Mouse (Mus musculus): ENCODE results near the gene Ank2. TPM values are rescaled to one million over a fixed set of nuclear protein-coding genes. Genes with fewer than 3 reads are reported as not detected.
"Not testable (repeated sequence)": the region's sequence is repeated elsewhere in the genome, so short reads cannot be mapped to it uniquely, and the experiment has no call there.

Gene Ank2
- polyA plus RNA-seq, 1 experiment from 2014 or later: 19.6 TPM

- no peak overlapping the region for H3K4me2 ChIP-seq
- ATAC-seq (ENCODE audit: insufficient read depth): no peak
- no peaks in the 10 kb centered on the region for H3K9me3 ChIP-seq (ENCODE audit: low read depth, low read length)
- H3K27me3 ChIP-seq (ENCODE audit: insufficient read depth, low read length): no peaks in the 10 kb centered on the region
- 84% methylated on average over 6 of the region's 6 CpGs for WGBS
- H3K4me3 ChIP-seq (ENCODE audit: low read depth, low read length): no peak overlapping the region
- no peak for TF ChIP-seq CTCF (IDR thresholded peaks at IDR 0.05; ENCODE audit: low read depth)
- no peak overlapping the region for H3K9ac ChIP-seq
- no peak overlapping the region for H3K27ac ChIP-seq (ENCODE audit: low read depth)
- no peak for DNase-seq
- H3K4me1 ChIP-seq (ENCODE audit: insufficient read depth): no peaks in the 10 kb centered on the region
- H3K36me3 ChIP-seq (ENCODE audit: insufficient read depth): no peaks in the 10 kb centered on the region
Measured at GRCm38 (mm10) chr3:127334876-127335275, 164.3 kb downstream of the Ank2 start.

GRCm38 (mm10) chr3:127331562-127331961 is 167.6 kb downstream of the Ank2 start:
- H3K27ac ChIP-seq (ENCODE audit: low read depth): no peak overlapping the region
- no peak overlapping the region for H3K4me3 ChIP-seq (ENCODE audit: low read depth, low read length)
- H3K4me2 ChIP-seq: no peak overlapping the region
- H3K9ac ChIP-seq: no peak overlapping the region
- no peaks in the 10 kb centered on the region for H3K9me3 ChIP-seq (ENCODE audit: low read depth, low read length)
- H3K27me3 ChIP-seq (ENCODE audit: insufficient read depth, low read length): no peaks in the 10 kb centered on the region
- DNase-seq (no peak), ATAC-seq (ENCODE audit: insufficient read depth) (no peak)
- H3K36me3 ChIP-seq (ENCODE audit: insufficient read depth): no peaks in the 10 kb centered on the region
- no peak for TF ChIP-seq CTCF (IDR thresholded peaks at IDR 0.05; ENCODE audit: low read depth)
- 86% methylated on average over 6 of the region's 6 CpGs for WGBS
- no peaks in the 10 kb centered on the region for H3K4me1 ChIP-seq (ENCODE audit: insufficient read depth)

GRCm38 (mm10) chr3:127326355-127326754 is 172.8 kb downstream of the Ank2 start:
- Histone ChIP-seq H3K4me1 (ENCODE audit: insufficient read depth) (no peaks in the 10 kb centered on the region), H3K36me3 (ENCODE audit: insufficient read depth) (no peaks in the 10 kb centered on the region), H3K9ac (no peak overlapping the region), H3K27me3 (ENCODE audit: insufficient read depth, low read length) (no peaks in the 10 kb centered on the region), H3K4me2 (no peak overlapping the region), H3K4me3 (ENCODE audit: low read depth, low read length) (no peak overlapping the region), H3K9me3 (ENCODE audit: low read depth, low read length) (no peaks in the 10 kb centered on the region), H3K27ac (ENCODE audit: low read depth) (no peak overlapping the region)
- DNase-seq: no peak
- no peak for ATAC-seq (ENCODE audit: insufficient read depth)
- TF ChIP-seq CTCF (IDR thresholded peaks at IDR 0.05; ENCODE audit: low read depth): no peak
- 78% methylated on average over 8 of the region's 8 CpGs for WGBS

- Histone ChIP-seq H3K9ac (no peak overlapping the region), H3K4me3 (ENCODE audit: low read depth, low read length) (no peak overlapping the region), H3K4me2 (no peak overlapping the region), H3K9me3 (ENCODE audit: low read depth, low read length) (no peaks in the 10 kb centered on the region), H3K27ac (ENCODE audit: low read depth) (no peak overlapping the region), H3K4me1 (ENCODE audit: insufficient read depth) (no peaks in the 10 kb centered on the region), H3K27me3 (ENCODE audit: insufficient read depth, low read length) (no peaks in the 10 kb centered on the region), H3K36me3 (ENCODE audit: insufficient read depth) (no peaks in the 10 kb centered on the region)
- ATAC-seq (ENCODE audit: insufficient read depth) (no peak), DNase-seq (peak; percentile 89)
- peak; percentile 89 for TF ChIP-seq CTCF (IDR thresholded peaks at IDR 0.05; ENCODE audit: low read depth)
Measured at GRCm38 (mm10) chr3:127322870-127323269, 176.3 kb downstream of the Ank2 start.

GRCm38 (mm10) chr3:127321645-127322044 is 177.5 kb downstream of the Ank2 start:
- no peak overlapping the region for H3K4me3 ChIP-seq (ENCODE audit: low read depth, low read length)
- no peak for TF ChIP-seq CTCF (IDR thresholded peaks at IDR 0.05; ENCODE audit: low read depth)
- H3K4me1 ChIP-seq (ENCODE audit: insufficient read depth): no peaks in the 10 kb centered on the region
- no peaks in the 10 kb centered on the region for H3K9me3 ChIP-seq (ENCODE audit: low read depth, low read length)
- ATAC-seq (ENCODE audit: insufficient read depth) (no peak), DNase-seq (no peak)
- 30% methylated on average over 5 of the region's 5 CpGs for WGBS
- H3K27me3 ChIP-seq (ENCODE audit: insufficient read depth, low read length): no peaks in the 10 kb centered on the region
- no peak overlapping the region for H3K4me2 ChIP-seq
- no peak overlapping the region for H3K9ac ChIP-seq
- H3K27ac ChIP-seq (ENCODE audit: low read depth): no peak overlapping the region
- no peaks in the 10 kb centered on the region for H3K36me3 ChIP-seq (ENCODE audit: insufficient read depth)

- not testable (repeated sequence) for H3K4me1 ChIP-seq (ENCODE audit: insufficient read depth); H3K9ac ChIP-seq; ATAC-seq (ENCODE audit: insufficient read depth); H3K4me3 ChIP-seq (ENCODE audit: low read depth, low read length); H3K9me3 ChIP-seq (ENCODE audit: low read depth, low read length); DNase-seq; H3K27me3 ChIP-seq (ENCODE audit: insufficient read depth, low read length); H3K36me3 ChIP-seq (ENCODE audit: insufficient read depth); H3K4me2 ChIP-seq; H3K27ac ChIP-seq (ENCODE audit: low read depth)
- 73% methylated on average over 5 of the region's 5 CpGs for WGBS
Measured at GRCm38 (mm10) chr3:127321031-127321430, 178.1 kb downstream of the Ank2 start.

- Histone ChIP-seq H3K4me2 (no peak overlapping the region), H3K9me3 (ENCODE audit: low read depth, low read length) (no peaks in the 10 kb centered on the region), H3K4me1 (ENCODE audit: insufficient read depth) (no peaks in the 10 kb centered on the region), H3K36me3 (ENCODE audit: insufficient read depth) (no peaks in the 10 kb centered on the region), H3K9ac (no peak overlapping the region), H3K27ac (ENCODE audit: low read depth) (no peak overlapping the region), H3K27me3 (ENCODE audit: insufficient read depth, low read length) (no peaks in the 10 kb centered on the region), H3K4me3 (ENCODE audit: low read depth, low read length) (no peak overlapping the region)
- TF ChIP-seq CTCF (IDR thresholded peaks at IDR 0.05; ENCODE audit: low read depth): no peak
- ATAC-seq (ENCODE audit: insufficient read depth): no peak
- 82% methylated on average over 8 of the region's 8 CpGs for WGBS
- DNase-seq: no peak
Measured at GRCm38 (mm10) chr3:127320311-127320710, 178.8 kb downstream of the Ank2 start.

- Histone ChIP-seq H3K27ac (ENCODE audit: low read depth) (no peak overlapping the region), H3K9ac (no peak overlapping the region), H3K4me2 (no peak overlapping the region), H3K27me3 (ENCODE audit: insufficient read depth, low read length) (no peaks in the 10 kb centered on the region), H3K9me3 (ENCODE audit: low read depth, low read length) (no peaks in the 10 kb centered on the region), H3K4me3 (ENCODE audit: low read depth, low read length) (no peak overlapping the region), H3K36me3 (ENCODE audit: insufficient read depth) (no peaks in the 10 kb centered on the region), H3K4me1 (ENCODE audit: insufficient read depth) (no peaks in the 10 kb centered on the region)
- ATAC-seq (ENCODE audit: insufficient read depth) (no peak), DNase-seq (no peak)
- TF ChIP-seq CTCF (IDR thresholded peaks at IDR 0.05; ENCODE audit: low read depth): no peak
- WGBS: 83% methylated on average over 6 of the region's 6 CpGs
Measured at GRCm38 (mm10) chr3:127317641-127318040, 181.5 kb downstream of the Ank2 start.
